Mouse (Mus musculus) ovary, postnatal 10 days (tissue): ENCODE data around the gene Myo1b.
"Not testable (repeated sequence)": the region's sequence is repeated elsewhere in the genome, so short reads cannot be mapped to it uniquely, and the experiment has no call there.

ENCODE experiments used
- DNase-seq: peaks from one replicate; pipeline ENCODE4 v3.0.0; 2022; ENCODE audit warnings: low spot score

Myo1b gene

GRCm38 (mm10) chr1:51895961-51896360 lies 19.9 kb downstream of the Myo1b start:
- DNase-seq, result no peak

DNA sequence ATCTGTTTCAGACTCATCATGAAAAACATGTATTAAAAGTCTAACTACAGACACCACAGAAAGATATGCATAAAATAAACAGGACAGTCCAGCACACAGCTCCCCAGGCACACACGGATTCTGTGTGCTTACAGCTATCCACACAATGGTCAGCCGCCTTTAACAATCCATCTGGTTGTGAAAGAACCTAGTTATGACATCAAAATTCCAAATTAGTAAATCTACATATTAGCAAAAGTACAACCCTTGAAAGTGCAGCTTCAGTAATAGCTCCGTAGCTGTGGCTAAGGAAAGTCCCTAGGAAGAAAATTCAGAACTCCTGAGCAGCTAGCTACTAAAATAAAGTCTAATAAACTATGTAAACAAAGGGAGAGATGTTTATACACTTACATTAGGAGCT lies 21.1 kb downstream of the Myo1b start:
- DNase-seq, result no peak

GRCm38 (mm10) chr1:51893521-51894355 lies 22.1 kb downstream of the Myo1b start:
- DNase-seq, result no peak

DNA sequence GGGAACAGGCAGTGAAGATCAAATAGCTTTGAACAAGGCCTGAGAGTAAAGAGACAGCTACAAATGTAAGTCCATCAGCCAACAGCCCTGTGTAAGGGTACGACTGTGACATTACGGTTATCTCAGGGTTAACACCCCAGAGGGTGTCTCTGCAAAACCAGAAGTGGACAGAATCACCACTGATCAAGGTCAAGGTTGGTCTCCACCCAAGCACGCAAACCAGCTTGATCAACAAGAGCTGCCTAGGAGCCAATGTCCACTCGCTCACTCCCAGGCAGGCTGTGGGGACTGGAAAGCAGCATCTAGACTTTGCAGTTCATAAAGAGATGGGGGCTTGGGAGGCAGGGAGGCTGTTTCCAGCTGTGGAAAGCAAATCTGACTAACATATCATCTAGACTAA lies 23.9 kb downstream of the Myo1b start:
- no peak for DNase-seq

GRCm38 (mm10) chr1:51888046-51888813 lies 27.6 kb downstream of the Myo1b start:
- no peak for DNase-seq

DNA sequence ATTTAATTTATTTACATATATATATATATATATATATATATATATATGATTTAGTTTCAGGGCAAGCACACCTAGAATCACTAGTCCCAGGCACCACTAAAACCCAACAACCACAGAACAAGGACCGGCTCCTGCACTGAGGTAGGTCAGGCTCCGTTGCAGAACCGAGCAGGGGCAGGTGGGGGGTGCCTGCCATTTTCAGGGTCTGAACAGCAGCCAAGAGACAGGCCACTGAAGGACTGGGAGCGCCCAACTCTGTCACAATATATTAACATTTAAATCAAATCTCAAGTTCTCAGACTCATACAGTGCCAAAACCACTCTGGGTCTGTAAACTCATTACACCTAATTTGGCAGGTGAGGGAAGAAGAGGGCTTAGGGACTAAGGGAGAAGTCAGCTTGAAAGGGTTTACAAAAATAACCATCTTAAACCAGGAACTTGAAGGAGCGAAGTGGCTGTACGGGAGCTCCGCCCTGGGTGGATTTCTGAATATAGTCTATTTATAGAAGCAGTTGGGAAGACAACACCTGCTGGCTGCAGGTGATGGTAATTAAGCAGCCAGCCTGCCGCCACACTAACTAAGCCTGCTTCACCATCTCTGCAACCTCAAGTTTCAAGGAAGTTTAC lies 30.4 kb downstream of the Myo1b start:
- DNase-seq, result no peak

DNA sequence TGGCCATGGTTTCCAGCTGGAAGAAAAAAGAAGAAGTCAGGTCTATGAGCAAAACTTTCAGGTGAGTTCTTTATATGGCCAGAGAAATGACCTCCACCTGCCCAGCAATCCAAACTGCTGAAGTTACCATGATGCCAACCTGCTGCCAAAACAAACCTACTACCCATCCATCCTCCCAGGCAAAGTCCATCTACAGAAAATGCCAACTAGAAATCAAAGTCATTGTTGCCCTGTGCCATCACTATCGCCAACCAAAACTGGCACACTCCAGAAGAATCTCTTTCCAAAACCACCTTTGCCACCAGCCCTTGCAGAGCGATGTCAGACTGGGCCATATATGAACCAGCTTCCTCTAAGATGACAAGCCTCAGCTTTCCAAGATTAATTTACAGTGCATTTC lies 32.7 kb downstream of the Myo1b start:
- no peak for DNase-seq

DNA sequence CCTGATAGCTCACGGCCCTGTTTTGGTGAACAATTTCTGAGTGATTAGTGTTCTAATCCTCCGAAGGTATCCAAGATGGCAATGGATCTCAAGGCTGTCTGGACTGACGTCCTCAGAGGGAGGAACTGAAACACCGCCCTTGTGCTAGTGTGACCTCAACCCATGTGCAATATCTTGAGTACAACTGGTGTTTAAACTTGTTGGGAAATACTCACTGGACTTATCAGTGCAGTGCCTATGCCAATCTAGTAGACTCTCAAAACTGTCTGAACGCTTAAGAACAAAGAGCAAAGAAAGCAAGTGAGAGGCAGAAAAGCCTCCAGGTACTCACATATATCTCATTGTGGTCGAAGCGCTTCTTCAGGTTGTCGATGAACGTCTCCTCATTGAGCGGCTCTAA lies 33.1 kb downstream of the Myo1b start:
- DNase-seq, result no peak

- DNase-seq, result no peak
Observed at GRCm38 (mm10) chr1:51879927-51880814, 35.7 kb downstream of the Myo1b start.

GRCm38 (mm10) chr1:51879333-51879770 lies 36.5 kb downstream of the Myo1b start:
- DNase-seq, result no peak

GRCm38 (mm10) chr1:51875462-51876225 lies 40.2 kb downstream of the Myo1b start:
- no peak for DNase-seq

DNA sequence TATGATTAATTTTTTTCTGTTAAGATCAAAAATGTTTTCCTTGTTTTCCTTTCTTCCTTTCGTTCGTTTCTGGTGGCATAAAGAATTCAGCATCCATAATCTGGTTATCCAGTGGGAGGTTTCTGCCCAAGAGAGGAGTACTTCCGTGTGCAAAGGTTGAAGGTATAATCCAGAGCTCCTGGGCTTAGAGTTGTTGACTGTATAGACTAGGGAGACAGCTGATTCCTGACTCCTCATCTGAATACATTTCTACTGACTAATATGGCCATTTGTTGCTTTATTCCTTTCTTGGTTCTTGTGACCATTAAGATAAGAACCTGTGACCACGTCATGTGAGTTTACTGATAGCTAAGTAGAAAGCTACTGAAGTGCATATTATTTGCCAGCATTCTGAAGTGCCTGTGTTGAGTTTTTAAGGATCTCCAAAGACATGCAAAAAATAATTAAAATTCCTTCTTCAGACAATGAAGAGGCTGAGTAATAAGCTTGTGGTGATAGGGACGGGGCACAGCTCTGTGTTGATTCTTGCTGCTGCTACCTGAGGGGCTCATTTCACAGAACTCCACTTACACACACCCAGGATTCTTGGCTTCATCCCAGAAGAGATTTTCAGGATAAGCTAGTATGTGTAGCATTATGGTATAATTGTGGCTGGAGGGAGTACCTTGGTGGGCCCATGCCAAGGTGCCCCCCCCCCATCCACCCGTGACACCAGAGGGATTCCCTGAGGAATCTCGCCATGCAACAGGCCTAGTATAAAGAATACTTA lies 43.2 kb downstream of the Myo1b start:
- no peak for DNase-seq

DNA sequence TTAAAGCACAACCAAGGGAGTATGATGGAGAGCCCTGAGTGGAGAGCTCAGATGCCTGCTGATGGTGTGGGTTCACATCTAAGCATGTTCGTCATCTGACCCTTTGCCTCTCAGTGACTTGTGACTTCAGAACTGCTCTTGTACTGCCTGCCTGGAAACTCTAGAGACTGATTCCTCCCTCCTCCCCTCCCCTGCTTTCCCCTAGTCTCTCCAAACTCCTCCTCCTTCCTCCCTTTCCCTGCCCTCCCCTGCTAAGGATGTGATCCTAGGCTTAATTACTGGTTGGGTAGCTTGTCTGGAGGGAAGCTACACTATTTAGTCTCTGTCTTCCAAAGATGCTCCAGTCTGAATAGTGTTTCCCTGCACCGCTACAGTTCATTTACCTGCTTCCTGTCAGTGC lies 44.6 kb downstream of the Myo1b start:
- not testable (repeated sequence) for DNase-seq

- no peak for DNase-seq
Observed at GRCm38 (mm10) chr1:51862828-51863421, 52.9 kb downstream of the Myo1b start.

- DNase-seq, result no peak
Observed at GRCm38 (mm10) chr1:51860837-51861236, 55.0 kb downstream of the Myo1b start.

DNA sequence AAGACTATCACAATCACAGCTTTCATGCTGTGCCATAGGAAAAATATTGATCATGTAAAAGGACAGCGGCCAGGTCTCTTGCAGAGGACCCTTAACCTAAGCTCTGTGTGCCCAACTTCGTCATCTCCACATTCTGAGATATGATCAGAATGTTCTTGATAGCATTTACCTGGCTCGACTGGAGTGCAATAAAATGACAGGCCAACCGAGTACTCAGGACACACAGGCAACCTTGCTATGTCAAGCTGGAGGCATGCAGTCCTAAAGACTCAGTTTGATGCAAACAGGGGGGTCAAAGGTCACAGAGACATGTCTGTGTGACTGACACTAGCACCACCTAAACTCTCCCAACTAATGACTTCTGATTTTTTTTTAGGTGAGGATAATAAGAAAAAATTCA lies 58.9 kb downstream of the Myo1b start:
- DNase-seq, result no peak

DNA sequence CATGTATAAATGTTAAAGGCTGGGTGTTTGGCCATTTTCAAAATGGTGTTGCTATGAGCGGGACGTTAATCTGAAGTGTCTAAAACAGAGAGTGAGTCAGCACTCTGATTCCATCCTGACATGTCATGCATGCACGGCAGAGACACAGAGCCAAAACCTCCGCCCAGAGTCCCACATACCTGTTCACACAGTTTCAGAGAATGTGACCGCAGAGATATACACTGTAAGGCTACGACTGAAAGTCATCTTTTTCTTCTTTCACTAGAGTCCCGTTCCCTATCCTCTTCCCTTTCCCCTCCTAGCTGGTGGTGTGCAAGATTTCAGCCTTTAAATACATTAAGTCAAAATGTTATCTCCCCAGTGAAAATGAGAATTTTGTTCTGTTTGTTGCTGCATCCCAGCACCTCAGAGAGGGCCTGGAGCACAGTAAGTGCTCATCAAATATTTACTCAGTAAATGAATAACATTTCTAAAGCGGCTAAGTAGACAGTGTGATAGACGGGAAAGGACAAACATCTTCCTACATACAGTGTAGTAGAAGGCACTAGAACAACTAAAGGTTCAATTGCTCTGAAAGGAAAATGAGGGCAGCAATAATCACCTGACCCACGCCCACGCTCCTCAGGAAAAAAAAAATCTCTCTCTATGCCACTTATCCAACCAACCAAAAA lies 59.5 kb downstream of the Myo1b start:
- DNase-seq, result no peak

DNA sequence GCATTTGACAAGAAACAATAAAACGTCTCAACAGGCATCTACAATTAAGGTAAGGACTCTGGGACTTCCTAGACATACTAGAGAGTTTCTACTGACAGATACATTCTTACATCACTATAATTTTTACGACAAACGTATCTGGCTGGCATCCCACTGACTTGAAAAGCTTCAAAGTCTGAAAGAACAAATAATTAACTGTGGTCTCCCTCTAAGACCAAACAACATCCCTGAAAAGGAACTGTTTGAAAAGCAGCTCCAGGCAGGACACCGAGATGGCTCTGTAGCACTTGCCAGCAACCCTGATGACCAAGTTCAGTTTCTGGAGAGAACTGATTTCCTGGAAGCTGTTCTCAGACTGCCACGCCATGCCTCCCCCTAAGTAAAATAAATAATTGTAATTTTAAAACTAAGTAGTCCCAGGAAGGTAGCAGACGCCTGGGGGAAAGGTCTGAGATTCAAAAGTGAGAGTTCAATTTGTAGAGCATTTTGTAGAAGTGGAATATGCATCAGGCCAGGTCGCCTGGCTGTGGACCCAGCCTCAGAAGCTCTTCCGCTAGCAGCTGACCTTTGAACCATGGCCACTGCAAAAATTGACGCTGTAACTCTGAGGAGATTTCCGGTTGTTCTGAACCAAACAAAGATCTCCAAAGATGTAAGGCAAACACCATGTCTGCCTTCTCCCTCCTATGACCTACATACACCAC lies 60.2 kb downstream of the Myo1b start:
- no peak for DNase-seq

GRCm38 (mm10) chr1:51852314-51852713 lies 63.6 kb downstream of the Myo1b start:
- DNase-seq, result no peak
